Mouse (Mus musculus): Measurements from ENCODE around the gene Vwa3b. TPM values are rescaled to one million over a fixed set of nuclear protein-coding genes. Genes with fewer than 3 reads are reported as not detected.

The Vwa3b gene
- total RNA-seq, 2 experiments from 2014 or later: 0.69 to 0.83 TPM

GRCm38 (mm10) chr1:37124696-37125349, 98.4 kb downstream of the Vwa3b start:
- DNase-seq: no peak

- no peak for DNase-seq
These were observed 103.7 kb downstream of the Vwa3b start for GRCm38 (mm10) chr1:37130012-37130570.

DNA sequence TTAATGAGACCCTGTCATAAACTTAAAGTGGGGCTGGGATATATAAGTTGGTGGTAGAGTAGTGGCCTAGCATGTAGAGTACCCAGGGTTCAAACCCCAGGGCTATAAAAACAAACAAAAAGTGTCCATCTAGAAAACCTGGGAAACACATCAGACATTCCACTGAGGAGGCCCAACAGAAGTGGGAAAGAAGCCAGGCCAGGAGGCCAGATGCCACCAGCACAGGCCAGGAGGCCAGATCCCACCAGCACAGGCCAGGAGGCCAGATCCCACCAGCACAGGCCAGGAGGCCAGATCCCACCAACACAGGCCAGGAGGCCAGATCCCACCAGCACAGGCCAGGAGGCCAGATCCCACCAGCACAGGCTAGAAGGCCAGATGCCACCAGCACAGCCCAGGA, 104.8 kb downstream of the Vwa3b start:
- DNase-seq: no peak

DNA sequence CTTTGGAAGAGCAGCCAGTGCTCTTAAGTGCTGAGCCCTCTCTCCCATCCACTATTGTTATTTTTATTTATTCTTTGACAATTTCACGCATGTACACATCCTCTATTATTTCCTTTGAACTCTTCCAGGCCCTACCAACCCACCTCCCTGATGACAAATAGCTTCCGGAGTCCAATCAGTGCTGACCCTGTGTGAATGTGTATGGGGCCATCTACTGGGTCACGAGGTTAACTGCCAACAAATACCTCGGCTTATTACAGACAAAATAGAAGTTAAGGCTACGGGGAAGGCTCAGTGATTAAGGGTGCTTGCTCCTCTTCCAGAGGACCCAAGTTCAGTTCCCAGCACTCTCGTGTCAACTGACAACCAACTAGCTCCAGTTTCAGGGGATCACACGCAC, 106.0 kb downstream of the Vwa3b start:
- DNase-seq: no peak

GRCm38 (mm10) chr1:37145966-37146365, 119.6 kb downstream of the Vwa3b start:
- DNase-seq: no peak

GRCm38 (mm10) chr1:37149866-37150265, 123.5 kb downstream of the Vwa3b start:
- no peak for DNase-seq

GRCm38 (mm10) chr1:37151896-37152295, 125.5 kb downstream of the Vwa3b start:
- DNase-seq: no peak

GRCm38 (mm10) chr1:37166066-37166465, 139.7 kb downstream of the Vwa3b start:
- no peak for DNase-seq

- DNase-seq: no peak
These were observed 141.5 kb downstream of the Vwa3b start for GRCm38 (mm10) chr1:37167918-37168317.

GRCm38 (mm10) chr1:37177874-37178273, 151.5 kb downstream of the Vwa3b start:
- DNase-seq: no peak

DNA sequence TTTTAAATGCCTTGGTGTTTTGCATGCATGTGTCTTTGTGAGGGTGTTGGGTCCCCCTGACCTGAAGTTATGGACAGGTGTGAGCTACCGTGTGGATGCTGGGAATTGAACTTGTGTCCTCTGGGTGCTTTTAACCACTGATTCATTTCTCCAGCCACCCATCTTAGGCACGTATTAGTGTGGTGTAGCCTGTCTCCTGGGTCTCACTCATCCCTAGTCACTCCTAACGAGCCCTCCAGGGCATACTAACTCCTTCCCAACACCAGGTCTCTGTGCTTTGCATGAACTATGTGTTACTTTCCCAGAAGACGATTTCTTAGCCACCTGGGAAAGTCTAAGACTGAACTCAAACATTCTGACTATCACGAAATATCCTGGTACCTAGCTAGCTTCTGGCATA, 153.5 kb downstream of the Vwa3b start:
- DNase-seq: no peak

DNA sequence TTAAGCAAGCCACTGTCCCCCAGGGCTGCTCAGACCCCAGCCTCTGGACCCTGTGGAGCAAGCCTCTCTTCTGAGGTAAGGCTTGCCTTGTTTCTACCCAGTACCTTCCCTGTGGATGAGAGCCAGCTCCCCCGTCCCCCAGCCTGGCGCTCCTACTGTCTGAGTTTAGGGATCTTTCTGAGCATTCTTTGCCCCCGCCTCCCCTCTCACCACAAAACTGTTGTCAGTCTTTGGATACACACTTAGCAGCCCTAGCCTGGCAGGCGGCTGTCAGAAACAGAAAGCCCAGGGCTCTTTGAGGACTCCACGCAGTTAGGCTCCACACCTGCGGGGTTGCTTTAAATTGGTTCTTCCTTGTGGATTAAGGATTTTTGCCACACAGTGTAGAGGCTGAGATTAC, 160.7 kb downstream of the Vwa3b start:
- no peak for DNase-seq

- peak in 1 of 2 experiments; percentile 13 for DNase-seq
These were observed 168.2 kb downstream of the Vwa3b start for GRCm38 (mm10) chr1:37194607-37195006.

- DNase-seq: no peak
These were observed 175.0 kb downstream of the Vwa3b start for GRCm38 (mm10) chr1:37201406-37201805.

DNA sequence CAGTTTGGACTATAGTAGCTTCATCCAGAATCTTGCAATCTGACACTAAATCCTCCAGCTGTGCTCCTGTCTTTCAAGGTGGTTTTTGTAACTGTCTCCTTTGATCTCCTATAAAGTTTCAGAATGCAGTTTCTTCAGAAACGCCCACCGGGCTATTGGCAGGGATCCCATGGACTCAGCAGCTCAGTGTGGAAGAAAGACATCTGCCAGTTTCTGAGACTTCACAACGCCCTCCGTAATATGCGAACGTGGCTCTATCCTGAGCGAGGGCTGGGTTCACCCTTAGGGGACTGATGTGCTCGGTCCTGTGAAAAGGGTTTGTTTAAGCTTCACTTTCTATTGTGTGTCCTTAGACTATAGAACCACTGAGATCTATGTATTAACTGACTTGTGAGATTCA, 181.3 kb downstream of the Vwa3b start:
- DNase-seq: no peak

DNA sequence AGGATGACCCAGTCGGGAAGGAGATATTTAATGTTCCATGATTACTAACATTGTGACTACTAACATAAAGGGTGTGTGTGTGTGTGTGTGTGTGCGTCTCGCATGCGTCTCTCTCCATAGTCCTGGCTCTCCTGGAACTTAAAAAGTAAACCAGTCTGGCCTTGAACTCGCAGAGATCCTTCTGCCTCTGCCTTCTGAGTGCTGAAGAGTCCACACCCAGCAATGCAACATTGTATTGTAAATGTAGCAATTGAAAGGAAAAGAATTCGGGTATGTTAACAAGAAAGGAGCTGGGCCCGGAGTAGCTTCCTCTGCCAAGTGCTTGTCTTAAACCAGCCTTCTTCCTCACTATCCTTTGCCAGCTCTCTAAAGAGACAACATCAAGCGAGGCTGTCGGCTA, 186.0 kb downstream of the Vwa3b start:
- DNase-seq: no peak

DNA sequence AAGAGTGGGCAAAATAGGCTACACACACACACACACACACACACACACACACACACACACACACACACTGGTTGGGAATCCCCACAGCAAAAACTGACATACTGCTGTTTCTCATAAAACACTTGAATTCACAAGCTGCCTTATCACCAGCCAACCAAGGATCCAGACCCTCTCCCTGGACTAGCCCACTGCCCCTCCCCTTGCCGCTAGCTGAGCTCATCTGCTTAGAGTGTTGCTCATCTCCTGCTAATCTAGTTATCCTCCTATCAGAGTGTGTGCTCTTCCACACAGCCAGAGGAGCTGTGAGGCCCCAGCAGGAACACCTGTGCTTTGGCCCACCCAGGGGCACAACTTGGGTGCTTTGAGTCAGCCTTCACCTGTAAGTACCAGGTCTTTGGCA, 187.7 kb downstream of the Vwa3b start, which contains the start of gene Cnga3:
Gene Cnga3, plus strand, starts transcription at position 291 of the 400 bp plus-strand sequence.
- DNase-seq: no peak

DNA sequence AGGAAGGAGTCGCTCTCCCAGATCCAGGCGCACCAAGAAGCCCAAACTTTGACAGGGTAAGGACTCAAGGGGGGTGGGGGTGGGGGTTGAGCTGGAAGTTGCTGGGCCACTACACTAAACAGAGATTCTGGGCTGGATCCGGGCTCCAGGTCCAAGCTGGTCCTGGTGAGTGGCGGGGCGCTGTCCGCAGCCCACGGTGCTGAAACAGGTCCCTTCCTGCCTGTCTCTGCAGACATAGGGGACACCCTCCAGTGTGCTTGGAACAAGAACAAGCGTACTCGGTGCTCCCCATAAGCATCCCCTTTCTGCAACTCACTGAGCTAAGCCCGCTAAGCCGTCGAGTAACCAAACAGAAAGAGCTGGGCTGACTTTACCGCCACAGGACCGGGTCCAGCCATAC, 192.0 kb downstream of the Vwa3b start:
- DNase-seq: peak; percentile 70 to 80

GRCm38 (mm10) chr1:37219593-37219992, 193.2 kb downstream of the Vwa3b start:
- DNase-seq: no peak

- peak in 1 of 2 experiments; percentile 7 for DNase-seq
These were observed 193.9 kb downstream of the Vwa3b start for GRCm38 (mm10) chr1:37220134-37220907.

- DNase-seq: no peak
These were observed 195.6 kb downstream of the Vwa3b start for GRCm38 (mm10) chr1:37222002-37222401.

GRCm38 (mm10) chr1:37230404-37230803, 204.0 kb downstream of the Vwa3b start:
- DNase-seq: no peak

GRCm38 (mm10) chr1:37231295-37231701, 204.9 kb downstream of the Vwa3b start:
- peak; percentile 22 to 25 for DNase-seq

Measured in adrenal gland, postnatal 36 days (tissue).